Mouse (Mus musculus) urinary bladder, postnatal 4 days (tissue): ENCODE data around the gene Olfr68.
"Not testable (repeated sequence)": the region's sequence is repeated elsewhere in the genome, so short reads cannot be mapped to it uniquely, and the experiment has no call there.

ENCODE experiments used
- DNase-seq, 2 experiments: peaks; one replicate each; pipeline ENCODE4 v3.0.0; 2021 to 2022; ENCODE audit warnings: low spot score in 2 of 2

Gene Olfr68

GRCm38 (mm10) chr7:103767687-103768086 lies 11.8 kb downstream of the Olfr68 start:
- DNase-seq = not testable (repeated sequence)

- DNase-seq = not testable (repeated sequence)
These were observed 17.3 kb downstream of the Olfr68 start for GRCm38 (mm10) chr7:103762212-103762611.

- DNase-seq = no peak
These were observed 22.3 kb downstream of the Olfr68 start, which contains the start of gene Olfr630 for GRCm38 (mm10) chr7:103757233-103757632. Gene Olfr630 (minus strand): TSS chr7:103757333.

- no peak for DNase-seq
These were observed 34.7 kb downstream of the Olfr68 start, which contains the start of gene Olfr629 for GRCm38 (mm10) chr7:103744843-103745242. Gene Olfr629 (minus strand): TSS chr7:103744943.

GRCm38 (mm10) chr7:103730074-103730473 lies 49.4 kb downstream of the Olfr68 start, which contains the start of gene Olfr628:
Gene Olfr628 (plus strand): TSS chr7:103730374.
- no peak for DNase-seq
